Mouse (Mus musculus) liver, adult 2 months (tissue): ENCODE results near the gene Vps37c.

Experiments
- CTCF ChIP-seq: fragments of 200-500 bp; IDR thresholded peaks from 2 replicates; pipeline ENCODE4 v1.5.1; 2011; ENCODE audit warnings: low read depth, low read length, control low read depth
- POLR2A ChIP-seq: fragments of 200-500 bp; IDR thresholded peaks from 2 replicates; pipeline ENCODE4 v1.6.1; 2011; ENCODE audit warnings: low read length, control low read depth; ENCODE audit not compliant: insufficient read depth; ENCODE audit errors: extremely low read depth

DNA sequence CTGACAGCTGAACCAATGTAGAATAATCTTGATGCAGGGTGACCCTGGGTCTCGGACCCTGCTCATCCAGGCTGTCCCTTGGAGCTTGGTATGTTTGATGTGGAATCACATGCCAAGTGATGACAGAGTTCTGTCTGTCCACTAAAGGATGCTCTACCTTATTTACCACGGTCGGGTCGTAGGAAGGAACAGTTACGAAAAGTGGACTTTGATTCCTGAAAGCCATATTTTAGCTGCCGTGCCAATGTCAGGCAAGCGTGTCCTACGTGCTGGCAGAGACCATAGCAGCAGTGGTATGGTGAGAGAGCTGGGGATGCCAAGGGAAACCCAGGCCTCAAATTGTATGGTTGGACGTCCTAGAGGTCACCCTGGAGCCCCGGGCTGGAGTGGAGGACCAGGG is 25.0 kb downstream of the Vps37c start:
- TF ChIP-seq CTCF = no peak
- no peak for TF ChIP-seq POLR2A
